Mouse (Mus musculus) megakaryocyte-erythroid progenitor cell, adult 5-6 weeks (primary cell): Measurements from ENCODE around the gene Etv4. TPM values are rescaled to one million over a fixed set of nuclear protein-coding genes. Genes with fewer than 3 reads are reported as not detected.

Experiments
- ATAC-seq: replicated peaks from 2 replicates; pipeline ENCODE4 v1.8.0; 2016; ENCODE audit warnings: mild to moderate bottlenecking, inconsistent platforms; ENCODE audit not compliant: severe bottlenecking, poor library complexity, low FRiP score, low TSS enrichment
- total RNA-seq, 2 experiments: library from RNA; stranded (forward) in 1 of 2; stranded (reverse) in 1 of 2; fragments of 200-1000, 215-1000 nt in 1 of 2; fragments of >200 nt in 1 of 2; fragmentation: Nextera tagmentation in 1 of 2; gene quantifications; 2 replicates each; pipeline ENCODE4 v1.2.3; 2014 to 2017

Etv4 gene
- total RNA-seq (2014; fragmentation: Nextera tagmentation): not detected in 2 replicates
- not detected in 2 replicates for total RNA-seq (2017)

GRCm38 (mm10) chr11:101785143-101785851, at the start of gene Etv4:
TSS of gene Etv4 (minus strand) at chr11:101785371.
- ATAC-seq: peak; percentile 94

- no peak for ATAC-seq
These were observed 46.8 kb upstream of the Etv4 start for GRCm38 (mm10) chr11:101832001-101832400.

GRCm38 (mm10) chr11:101830616-101831015, 45.4 kb upstream of the Etv4 start:
- no peak for ATAC-seq

- ATAC-seq: no peak
These were observed 44.9 kb upstream of the Etv4 start for GRCm38 (mm10) chr11:101830112-101830511.

- ATAC-seq: no peak
These were observed 43.5 kb upstream of the Etv4 start for GRCm38 (mm10) chr11:101828718-101829117.

GRCm38 (mm10) chr11:101823210-101823609, 38.0 kb upstream of the Etv4 start:
- no peak for ATAC-seq

- ATAC-seq: no peak
These were observed 35.7 kb upstream of the Etv4 start for GRCm38 (mm10) chr11:101820899-101821298.

GRCm38 (mm10) chr11:101819853-101820252, 34.7 kb upstream of the Etv4 start:
- ATAC-seq: no peak

- no peak for ATAC-seq
These were observed 30.2 kb upstream of the Etv4 start for GRCm38 (mm10) chr11:101815103-101816085.

GRCm38 (mm10) chr11:101814375-101815102, 29.4 kb upstream of the Etv4 start:
- peak; percentile 72 for ATAC-seq

- ATAC-seq: peak; percentile 71
These were observed 28.1 kb upstream of the Etv4 start for GRCm38 (mm10) chr11:101813259-101813658.

- ATAC-seq: no peak
These were observed 24.1 kb upstream of the Etv4 start for GRCm38 (mm10) chr11:101809060-101809828.

GRCm38 (mm10) chr11:101807266-101807665, 22.1 kb upstream of the Etv4 start:
- ATAC-seq: no peak

- ATAC-seq: no peak
These were observed 21.6 kb upstream of the Etv4 start for GRCm38 (mm10) chr11:101806741-101807140.

- no peak for ATAC-seq
These were observed 20.0 kb upstream of the Etv4 start for GRCm38 (mm10) chr11:101805113-101805704.

- no peak for ATAC-seq
These were observed 16.2 kb upstream of the Etv4 start for GRCm38 (mm10) chr11:101801386-101801785.

- no peak for ATAC-seq
These were observed 12.9 kb upstream of the Etv4 start for GRCm38 (mm10) chr11:101798083-101798482.

GRCm38 (mm10) chr11:101797355-101797754, 12.2 kb upstream of the Etv4 start:
- no peak for ATAC-seq
